Mouse (Mus musculus) gastrocnemius, postnatal 25 days (tissue): ENCODE measurements around the gene Nynrin. TPM values are rescaled to one million over a fixed set of nuclear protein-coding genes. Genes with fewer than 3 reads are reported as not detected.

ENCODE experiments used
- total RNA-seq, 2 experiments: library from RNA; stranded (reverse); gene quantifications; 1 replicate in 1 of 2; 2 replicates in 1 of 2; pipeline ENCODE4 v1.2.3; 2021

The Nynrin gene
- total RNA-seq, 2 experiments from 2014 or later = 2.6 to 4.1 TPM

Other genes with a start within 250 kb of the Nynrin start
- gene Rec8, start 236.0 kb upstream of the Nynrin start, total RNA-seq = under 1 TPM in 1 of 2 experiments, not detected in 1; 0.54 TPM
- 10 to 100 TPM; 56.8 to 76.0 TPM for gene Ipo4, start 218.1 kb upstream of the Nynrin start, total RNA-seq
- 1 to 10 TPM in 1 of 2 experiments, under 1 TPM in 1; 0.72 to 1.2 TPM for gene Gm49378, start 216.1 kb upstream of the Nynrin start, total RNA-seq
- 10 to 100 TPM; 15.8 to 17.6 TPM for gene Tm9sf1, start 210.2 kb upstream of the Nynrin start, total RNA-seq
- under 1 TPM in 1 of 2 experiments, not detected in 1; 0.24 TPM for gene Tssk4, start 203.8 kb upstream of the Nynrin start, total RNA-seq
- 10 to 100 TPM; 15.0 to 17.3 TPM for gene Mdp1, start 193.5 kb upstream of the Nynrin start, total RNA-seq
- gene Gmpr2, start 182.1 kb upstream of the Nynrin start, total RNA-seq = 1 to 10 TPM; 2.4 to 3.3 TPM
- gene Nedd8, start 181.9 kb upstream of the Nynrin start, total RNA-seq = 100 to 1,000 TPM; 180 to 191 TPM
- gene Tinf2, start 172.2 kb upstream of the Nynrin start, total RNA-seq = 1 to 10 TPM; 7.5 to 8.2 TPM
- not detected for gene Tgm1, start 140.1 kb upstream of the Nynrin start, total RNA-seq
- 10 to 100 TPM; 10.3 TPM for gene Rabggta, start 131.7 kb upstream of the Nynrin start, total RNA-seq
- gene Dhrs1, start 108.3 kb upstream of the Nynrin start, total RNA-seq = 10 to 100 TPM; 29.4 to 32.7 TPM
- 10 to 100 TPM; 11.3 to 12.0 TPM for gene Nop9, start 108.3 kb upstream of the Nynrin start, total RNA-seq
- gene Cideb, start 95.6 kb upstream of the Nynrin start, total RNA-seq = not detected
- gene Ltb4r2, start 92.6 kb upstream of the Nynrin start, total RNA-seq = under 1 TPM in 1 of 2 experiments, not detected in 1; 0.10 TPM
- not detected for gene Ltb4r1, start 88.0 kb upstream of the Nynrin start, total RNA-seq
- gene Adcy4, start 69.9 kb upstream of the Nynrin start, total RNA-seq = 1 to 10 TPM; 6.4 to 6.5 TPM
- gene Ripk3, start 65.1 kb upstream of the Nynrin start, total RNA-seq = 1 to 10 TPM; 1.3 to 1.7 TPM
- 1 to 10 TPM; 3.2 to 5.9 TPM for gene Nfatc4, start 30.9 kb upstream of the Nynrin start, total RNA-seq
- not detected for gene Cbln3, start 30.4 kb downstream of the Nynrin start, total RNA-seq
- 1 to 10 TPM; 7.0 to 9.1 TPM for gene Khnyn, start 30.9 kb downstream of the Nynrin start, total RNA-seq
- 10 to 100 TPM; 95.7 to 98.1 TPM for gene Sdr39u1, start 46.3 kb downstream of the Nynrin start, total RNA-seq
- gene Cma1, start 90.7 kb downstream of the Nynrin start, total RNA-seq = 1 to 10 TPM; 2.7 to 4.1 TPM
- not detected for gene Cma2, start 97.0 kb downstream of the Nynrin start, total RNA-seq
- gene Mcpt1, start 164.0 kb downstream of the Nynrin start, total RNA-seq = not detected
- not detected for gene Mcpt9, start 176.5 kb downstream of the Nynrin start, total RNA-seq
- not detected for gene Mcpt2, start 188.0 kb downstream of the Nynrin start, total RNA-seq
- 1 to 10 TPM; 2.7 to 5.8 TPM for gene Mcpt4, start 208.3 kb downstream of the Nynrin start, total RNA-seq
- gene Mcpt8, start 231.3 kb downstream of the Nynrin start, total RNA-seq = not detected
- gene Ctsg, start 248.6 kb downstream of the Nynrin start, total RNA-seq = not detected